Mouse (Mus musculus) megakaryocyte progenitor cell, adult 5-6 weeks (primary cell): ENCODE data around the gene Neurl3. TPM values are rescaled to one million over a fixed set of nuclear protein-coding genes. Genes with fewer than 3 reads are reported as not detected.

ENCODE experiments used
- ATAC-seq: replicated peaks from 2 replicates; pipeline ENCODE4 v1.8.0; 2016; ENCODE audit warnings: mild to moderate bottlenecking, moderate TSS enrichment, inconsistent platforms; ENCODE audit not compliant: poor library complexity
- total RNA-seq, 2 experiments: library from RNA; stranded (forward) in 1 of 2; stranded (reverse) in 1 of 2; fragments of 157-497, 149-512 nt in 1 of 2; fragments of 200-1000 nt in 1 of 2; gene quantifications; 2 replicates each; pipeline versions ENCODE4 v1.2.3 to v1.2.4; 2015 to 2017

Neurl3 gene
- total RNA-seq, 2 experiments from 2014 or later, result 8.5 to 15.9 TPM

DNA sequence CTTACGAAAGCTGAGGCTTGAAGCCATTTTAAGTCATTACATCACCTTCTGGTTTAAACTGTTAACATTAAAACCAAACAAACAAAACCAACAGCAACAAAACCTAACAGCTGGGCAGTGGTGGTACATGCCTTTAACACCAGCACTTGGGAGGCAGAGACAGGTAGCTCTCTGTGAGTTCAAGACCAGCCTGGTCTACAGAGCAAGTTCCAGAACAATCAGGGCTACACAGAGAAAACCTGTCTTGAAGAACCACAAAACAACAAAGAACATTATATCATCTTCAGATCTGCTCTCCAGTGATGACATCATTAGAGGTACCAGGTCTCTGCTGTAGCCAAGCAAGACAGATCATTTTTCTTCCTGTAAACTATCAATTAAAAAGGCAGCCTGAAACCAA is 14.1 kb downstream of the Neurl3 start:
- ATAC-seq, result no peak

- ATAC-seq, result no peak
Measured at GRCm38 (mm10) chr1:36259281-36259680, 15.2 kb downstream of the Neurl3 start.

DNA sequence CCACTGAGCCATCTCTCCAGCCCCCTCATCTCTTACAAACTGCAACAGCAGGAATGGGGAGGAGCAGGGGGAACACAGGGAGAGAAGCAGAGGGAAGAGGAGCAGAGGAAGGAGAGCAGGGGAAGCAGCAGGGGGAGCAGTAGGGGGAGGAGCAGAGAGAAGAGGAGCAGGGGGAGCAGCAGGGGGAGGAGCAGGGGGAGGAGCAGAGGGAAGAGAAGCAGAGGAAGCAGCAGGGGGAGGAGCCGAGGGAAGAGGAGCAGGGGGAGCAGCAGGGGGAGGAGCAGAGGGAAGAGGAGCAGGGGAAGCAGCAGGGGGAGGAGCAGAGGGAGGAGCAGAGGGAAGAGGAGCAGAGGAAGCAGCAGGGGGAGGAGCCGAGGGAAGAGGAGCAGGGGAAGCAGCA is 15.8 kb downstream of the Neurl3 start:
- no peak for ATAC-seq

- peak; percentile 48 for ATAC-seq
Measured at GRCm38 (mm10) chr1:36257276-36257675, 17.2 kb downstream of the Neurl3 start.

- no peak for ATAC-seq
Measured at GRCm38 (mm10) chr1:36255871-36256640, 18.4 kb downstream of the Neurl3 start.

DNA sequence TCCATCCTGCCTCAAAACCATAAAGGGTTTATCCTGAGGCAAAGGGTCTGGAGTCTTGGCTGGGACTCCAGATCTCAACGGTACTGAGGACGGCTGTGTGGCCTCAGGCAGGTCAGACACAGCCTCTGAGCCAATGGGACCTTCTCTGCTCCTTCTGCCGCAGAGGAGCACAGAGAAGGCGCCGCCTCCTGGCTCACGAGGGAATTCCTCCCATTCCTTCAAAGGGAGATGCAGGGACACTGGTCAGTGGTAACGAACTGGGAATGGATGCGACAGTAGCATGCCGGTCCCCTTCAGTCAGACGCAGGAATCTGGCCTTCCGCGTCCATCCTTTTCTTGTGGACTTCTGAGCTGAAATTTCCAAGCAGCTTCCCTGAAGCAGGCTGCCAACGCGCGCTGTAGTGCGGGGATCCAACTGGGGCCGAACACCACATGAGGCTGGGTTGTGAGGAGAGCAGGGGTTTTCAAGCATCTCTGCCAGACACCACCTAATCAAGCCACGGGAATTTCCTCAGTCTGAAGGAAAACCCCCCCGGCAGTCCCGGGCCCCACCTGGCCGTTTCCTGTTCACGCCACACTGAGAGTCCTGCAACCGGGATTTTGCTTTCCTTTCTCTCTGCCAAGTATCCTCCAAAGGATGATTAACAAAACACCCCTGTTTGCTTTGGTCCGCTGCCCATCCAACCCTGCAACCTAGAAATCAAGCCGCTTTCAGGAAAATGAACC is 19.7 kb downstream of the Neurl3 start:
- ATAC-seq, result no peak; the same call in 1 of the 2 replicates

DNA sequence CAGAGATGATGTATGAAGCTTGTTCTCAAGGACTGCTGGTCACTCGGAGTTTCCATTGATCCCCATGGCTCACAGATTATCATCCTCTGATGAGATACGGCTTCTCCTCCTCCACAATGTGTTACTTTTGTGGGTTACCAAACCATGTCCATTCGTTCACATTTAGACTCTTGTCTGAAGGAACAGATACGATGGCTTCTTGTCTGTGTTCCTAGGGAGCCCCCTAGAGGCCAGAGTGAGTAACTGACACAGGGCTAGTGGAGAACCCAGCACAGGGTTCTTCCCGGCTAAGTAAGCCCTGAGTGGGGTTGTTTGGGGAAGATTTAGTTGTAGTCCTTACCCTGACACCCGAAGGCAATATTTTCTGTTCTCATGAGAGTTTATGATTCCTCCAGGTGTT is 21.7 kb downstream of the Neurl3 start:
- peak; percentile 92 for ATAC-seq

DNA sequence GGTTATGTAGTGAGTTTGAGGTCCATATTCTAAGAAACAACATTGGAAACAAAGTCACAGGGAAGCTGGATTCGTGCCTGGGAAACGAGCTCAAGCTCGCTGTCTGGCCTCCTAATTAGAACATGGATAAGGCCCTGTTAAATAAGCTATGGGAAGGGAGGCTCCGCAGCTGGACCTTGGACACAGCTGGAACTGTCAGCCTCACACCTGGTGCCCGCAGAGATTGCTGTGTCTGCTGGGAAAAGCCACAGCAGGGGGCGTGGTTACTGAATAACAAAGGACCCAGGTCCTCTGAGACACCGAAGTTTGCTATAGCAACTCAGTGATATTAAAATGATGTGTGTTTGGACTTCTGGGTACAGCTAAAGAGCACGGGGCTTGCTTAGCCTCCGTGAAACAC is 23.1 kb downstream of the Neurl3 start:
- no peak for ATAC-seq

DNA sequence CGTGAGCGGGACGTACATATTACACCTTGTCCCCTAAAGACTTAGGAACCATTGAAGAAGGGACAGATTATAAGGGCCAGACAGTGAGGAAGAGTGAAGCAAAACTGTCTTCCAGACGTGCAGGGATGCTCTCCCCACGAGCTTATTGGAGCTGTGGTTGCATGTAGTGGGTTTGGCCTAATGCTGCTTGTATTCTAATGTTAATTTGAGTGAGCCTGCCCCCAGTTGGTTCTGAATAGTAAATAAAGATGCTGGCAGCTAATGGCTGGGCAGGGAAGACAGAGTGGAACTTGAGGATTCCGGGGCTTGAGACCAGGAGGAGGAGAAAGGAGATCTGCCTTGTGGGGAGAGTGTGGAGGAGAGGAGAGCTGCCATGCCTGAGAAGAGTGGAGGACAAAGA is 27.8 kb downstream of the Neurl3 start:
- ATAC-seq, result no peak

DNA sequence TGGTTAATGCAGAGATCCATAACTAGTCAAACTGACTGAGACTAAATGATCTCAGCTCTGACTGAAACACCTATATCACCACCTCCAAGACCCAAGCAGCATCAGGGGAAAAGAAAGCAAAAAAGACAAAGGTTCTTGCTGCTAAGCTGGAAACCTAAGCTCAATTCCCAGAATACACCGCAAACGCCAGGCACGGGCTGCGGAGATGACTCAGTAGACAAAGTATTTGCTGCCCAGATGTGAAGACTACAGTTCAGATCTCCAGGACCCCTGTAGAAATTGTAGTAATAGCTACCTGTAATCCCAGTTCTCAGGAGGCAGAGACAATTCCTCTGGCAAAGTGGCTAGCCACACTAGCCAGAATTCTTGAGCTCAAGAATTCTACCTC is 29.7 kb downstream of the Neurl3 start:
- no peak for ATAC-seq

DNA sequence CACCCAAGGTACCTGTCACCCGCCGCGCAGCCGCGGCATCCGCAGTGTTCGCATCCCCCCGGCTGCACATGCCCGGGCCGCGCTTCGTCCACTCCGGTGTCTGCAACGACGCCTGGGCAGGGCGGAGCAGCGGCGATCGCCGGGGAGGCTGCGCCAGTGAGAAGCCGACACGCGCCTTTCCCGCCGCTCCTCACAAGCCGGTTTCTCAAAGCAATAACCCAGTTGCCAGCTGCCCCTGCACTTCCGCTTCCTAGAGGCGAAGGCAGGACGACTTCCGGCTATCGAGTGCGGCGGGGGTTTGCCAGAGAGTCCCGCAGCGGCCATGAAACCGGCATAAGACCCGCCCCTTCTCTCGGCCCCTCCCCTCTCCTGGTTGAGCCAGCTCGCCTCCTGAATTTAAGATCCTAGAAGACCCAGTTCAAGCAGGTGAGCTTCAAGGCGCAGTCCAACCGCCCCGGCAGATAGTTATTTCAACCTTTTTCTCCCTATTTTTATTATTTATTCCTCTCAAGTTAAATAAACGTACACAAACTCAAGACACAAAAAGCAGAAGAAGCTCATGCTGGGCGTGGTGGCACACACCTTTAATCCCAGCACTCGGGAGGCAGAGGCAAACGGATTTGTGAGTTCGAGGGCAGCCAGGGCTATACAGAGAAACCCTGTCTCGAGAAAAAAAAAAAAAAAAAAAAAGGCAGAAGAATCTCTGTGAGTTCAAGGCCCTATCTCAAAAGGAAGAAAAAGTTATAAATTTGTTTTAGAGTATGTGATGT is 30.2 kb downstream of the Neurl3 start, which contains the start of gene Uggt1:
Uggt1 (minus strand) TSS at position 663 of the 770 bp plus-strand sequence.
- ATAC-seq, result peak; percentile 95

GRCm38 (mm10) chr1:36243447-36244057 is 30.9 kb downstream of the Neurl3 start:
- peak; percentile 2 for ATAC-seq

- no peak for ATAC-seq
Measured at GRCm38 (mm10) chr1:36241903-36242429, 32.5 kb downstream of the Neurl3 start.

- ATAC-seq, result no peak
Measured at GRCm38 (mm10) chr1:36240176-36240575, 34.3 kb downstream of the Neurl3 start.

DNA sequence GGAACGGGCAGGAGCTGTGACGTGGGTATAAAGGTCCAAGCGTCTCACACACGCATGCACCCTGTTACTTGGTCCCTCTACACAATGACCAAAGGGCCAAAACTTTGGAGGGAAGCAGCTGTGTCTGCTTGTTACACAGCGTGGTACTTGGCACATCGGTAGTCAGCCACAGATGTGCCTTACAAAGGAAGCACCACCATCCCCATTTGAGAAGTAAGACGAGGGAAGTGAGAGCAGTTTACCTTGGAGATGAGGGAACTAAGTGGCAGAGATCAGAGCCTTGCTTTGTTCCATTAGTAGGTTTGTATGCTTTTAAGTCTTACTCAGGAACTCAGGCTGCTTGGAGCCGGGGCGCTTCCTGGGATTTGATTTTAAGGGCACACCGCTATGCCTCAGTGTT is 35.1 kb downstream of the Neurl3 start:
- ATAC-seq, result peak; percentile 24; the same call in 1 of the 2 replicates

DNA sequence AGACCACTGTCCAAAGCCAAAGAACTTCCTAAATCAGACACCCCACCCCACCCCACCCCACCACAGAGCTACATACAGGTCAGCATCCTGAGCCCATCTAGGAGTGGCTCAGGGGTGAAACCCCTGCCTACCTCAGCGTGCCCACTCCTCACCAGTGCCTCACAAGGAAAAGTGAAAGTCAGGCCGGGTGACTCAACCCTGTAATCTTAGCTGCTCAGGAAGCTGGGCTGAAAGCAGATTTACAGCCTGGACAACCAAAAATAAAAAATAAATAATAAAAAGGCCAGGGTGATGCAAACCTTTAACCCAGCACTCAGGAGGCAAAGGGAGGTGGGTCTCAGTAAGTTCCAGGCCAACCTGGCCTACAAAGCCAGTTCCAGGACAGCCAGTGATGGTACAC is 38.6 kb downstream of the Neurl3 start:
- ATAC-seq, result no peak

DNA sequence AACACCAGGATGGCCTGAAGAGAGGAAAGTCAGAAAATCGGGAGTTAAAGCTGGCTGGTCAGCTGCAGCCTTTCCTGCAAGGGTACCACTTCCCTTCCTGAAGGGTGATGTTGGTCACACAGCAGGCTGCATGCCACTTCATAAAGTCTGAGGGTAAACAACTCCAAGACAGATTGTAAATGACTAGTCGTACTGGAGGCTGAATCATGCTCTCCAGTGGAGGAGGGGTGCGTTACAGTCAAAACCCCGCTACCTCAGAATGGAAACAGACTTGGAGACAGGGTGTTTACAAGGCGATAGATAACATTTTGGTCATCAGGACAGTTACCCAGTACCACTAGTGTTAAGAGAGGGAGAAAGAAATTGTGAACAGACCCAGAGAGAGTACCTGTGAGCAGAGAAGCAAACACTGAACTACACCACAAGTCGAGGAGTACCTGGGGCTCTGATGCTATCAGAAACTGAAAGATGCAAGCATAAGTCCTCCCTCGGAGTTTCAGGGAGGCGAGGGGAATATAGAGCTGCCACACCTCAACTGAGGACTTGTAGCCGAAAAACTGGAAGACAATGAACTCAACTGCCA is 39.3 kb downstream of the Neurl3 start:
- no peak for ATAC-seq

DNA sequence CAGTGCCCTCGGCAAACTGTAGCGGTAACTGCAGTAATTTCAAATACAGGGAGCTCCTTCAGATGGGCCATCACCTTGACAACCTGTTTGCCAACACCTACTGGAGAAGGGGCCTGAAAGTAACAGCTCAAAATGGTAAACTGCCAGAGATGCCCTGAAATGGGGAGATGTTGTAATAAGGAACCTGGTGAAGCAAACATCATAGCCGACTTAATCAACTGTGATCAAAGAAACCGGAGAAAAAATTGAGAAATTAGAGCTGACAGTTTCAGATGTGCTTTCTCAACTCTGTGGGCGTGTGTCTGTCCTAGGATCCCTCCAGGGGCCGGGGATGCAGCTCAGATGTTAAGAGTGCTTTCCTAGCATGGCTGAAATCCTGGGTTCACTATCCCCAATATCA is 41.3 kb downstream of the Neurl3 start:
- ATAC-seq, result peak; percentile 66

- ATAC-seq, result peak; percentile 76
Measured at GRCm38 (mm10) chr1:36230919-36231705, 43.4 kb downstream of the Neurl3 start.

- ATAC-seq, result no peak
Measured at GRCm38 (mm10) chr1:36228461-36228860, 46.0 kb downstream of the Neurl3 start.
